Mouse (Mus musculus) MEL (cell line): Measurements from ENCODE around the gene Tubg1. TPM values are rescaled to one million over a fixed set of nuclear protein-coding genes. Genes with fewer than 3 reads are reported as not detected.
"Not testable (repeated sequence)": the region's sequence is repeated elsewhere in the genome, so short reads cannot be mapped to it uniquely, and the experiment has no call there.

Experiments
- DNase-seq: peaks from one replicate; pipeline ENCODE4 v3.0.0; 2011; ENCODE audit warnings: low read depth, low spot score
- H3K27ac ChIP-seq: 2 replicates; pipeline ENCODE4 v1.5.1; 2012; ENCODE audit warnings: low read depth, mild to moderate bottlenecking, control low read depth, low read length, moderate library complexity; ENCODE audit not compliant: control insufficient read depth
- H3K27me3 ChIP-seq, 2 experiments: fragments of 150-350 bp in 1 of 2; sonication (generic) in 1 of 2; 2 replicates each; pipeline ENCODE4 v1.6.1; 2012; ENCODE audit warnings: low read length in 2 of 2, mild to moderate bottlenecking in 2 of 2, improper control_type of control experiment in 1 of 2, moderate library complexity in 1 of 2; ENCODE audit not compliant: insufficient read depth in 2 of 2, control insufficient read depth in 1 of 2
- H3K36me3 ChIP-seq, 2 experiments: 2 replicates each; pipeline ENCODE4 v1.6.1; 2012 to 2014; ENCODE audit warnings: low read length in 2 of 2, improper control_type of control experiment in 1 of 2, inconsistent platforms in 1 of 2, mild to moderate bottlenecking in 1 of 2; ENCODE audit not compliant: insufficient read depth in 2 of 2, control insufficient read depth in 1 of 2
- H3K4me1 ChIP-seq, 2 experiments: fragments of 150-350 bp in 1 of 2; sonication (generic) in 1 of 2; 2 replicates each; pipeline ENCODE4 v1.6.1; 2012; ENCODE audit warnings: low read length in 2 of 2, improper control_type of control experiment in 1 of 2, mild to moderate bottlenecking in 1 of 2; ENCODE audit not compliant: insufficient read depth in 2 of 2, control insufficient read depth in 1 of 2
- H3K4me3 ChIP-seq, 2 experiments: fragments of 150-350 bp in 1 of 2; sonication (generic) in 1 of 2; 2 replicates each; pipeline ENCODE4 v1.5.1; 2012; ENCODE audit warnings: low read depth in 2 of 2, low read length in 2 of 2, mild to moderate bottlenecking in 2 of 2, moderate library complexity in 2 of 2, control low read depth in 1 of 2, improper control_type of control experiment in 1 of 2; ENCODE audit not compliant: control insufficient read depth in 1 of 2, insufficient read depth in 1 of 2
- H3K79me2 ChIP-seq: 2 replicates; pipeline ENCODE4 v1.6.1; 2012; ENCODE audit warnings: mild to moderate bottlenecking, low read length, moderate library complexity; ENCODE audit not compliant: control insufficient read depth, poor library complexity, insufficient read depth
- H3K9ac ChIP-seq: 2 replicates; pipeline ENCODE4 v1.6.1; 2012; ENCODE audit warnings: low read depth, mild to moderate bottlenecking, control low read depth, low read length, moderate library complexity; ENCODE audit not compliant: control insufficient read depth, poor library complexity, severe bottlenecking
- H3K9me3 ChIP-seq: fragments of 150-350 bp; sonication (generic); replicated peaks from 2 replicates; pipeline ENCODE4 v1.6.1; 2012; ENCODE audit warnings: mild to moderate bottlenecking, low read length, improper control_type of control experiment, moderate library complexity; ENCODE audit not compliant: insufficient read depth
- EP300 ChIP-seq, 2 experiments: IDR thresholded peaks; 2 replicates each; pipeline ENCODE4 v1.6.1; 2011; ENCODE audit warnings: improper control_type of control experiment in 2 of 2, low read length in 2 of 2, low read depth in 1 of 2, mild to moderate bottlenecking in 1 of 2
- GATA1 ChIP-seq: IDR thresholded peaks from 2 replicates; pipeline ENCODE4 v1.6.1; 2011; ENCODE audit warnings: low read depth, low read length, improper control_type of control experiment
- JUND ChIP-seq: IDR thresholded peaks from 2 replicates; pipeline ENCODE4 v1.6.1; 2011; ENCODE audit warnings: low read depth, mild to moderate bottlenecking, improper control_type of control experiment, low read length
- MAFK ChIP-seq: IDR thresholded peaks from 2 replicates; pipeline ENCODE4 v1.6.1; 2011; ENCODE audit warnings: low read depth, mild to moderate bottlenecking, low read length, improper control_type of control experiment, borderline replicate concordance
- MAX ChIP-seq: IDR thresholded peaks from 2 replicates; pipeline ENCODE4 v1.6.1; 2011; ENCODE audit warnings: low read length, improper control_type of control experiment
- NELFE ChIP-seq: IDR thresholded peaks from 2 replicates; pipeline ENCODE4 v1.6.1; 2011; ENCODE audit warnings: low read depth, low read length, improper control_type of control experiment
- POLR2AphosphoS2 ChIP-seq: IDR thresholded peaks from 2 replicates; pipeline ENCODE4 v1.6.1; 2011; ENCODE audit warnings: low read length, improper control_type of control experiment
- POLR2AphosphoS5 ChIP-seq: IDR thresholded peaks from 2 replicates; pipeline ENCODE4 v1.6.1; 2012; ENCODE audit warnings: low read depth, borderline replicate concordance, mild to moderate bottlenecking, inconsistent platforms, low read length, moderate library complexity, mixed read lengths
- RCOR1 ChIP-seq: IDR thresholded peaks from 2 replicates; pipeline ENCODE4 v1.6.1; 2012; ENCODE audit warnings: low read depth, mild to moderate bottlenecking, inconsistent platforms, low read length, improper control_type of control experiment
- SMC3 ChIP-seq: IDR thresholded peaks from 2 replicates; pipeline ENCODE4 v1.6.1; 2011; ENCODE audit warnings: low read depth, low read length, improper control_type of control experiment
- TAL1 ChIP-seq: IDR thresholded peaks from 2 replicates; pipeline ENCODE4 v1.6.1; 2012; ENCODE audit warnings: mild to moderate bottlenecking, inconsistent platforms, low read length, moderate library complexity, mixed read lengths
- UBTF ChIP-seq: IDR thresholded peaks from 2 replicates; pipeline ENCODE4 v1.6.1; 2012; ENCODE audit warnings: low read depth, mild to moderate bottlenecking, inconsistent platforms, low read length, improper control_type of control experiment, moderate library complexity, borderline replicate concordance; ENCODE audit not compliant: insufficient read depth
- USF1 ChIP-seq: IDR thresholded peaks from 2 replicates; pipeline ENCODE4 v1.6.1; 2014; ENCODE audit warnings: low read depth, mild to moderate bottlenecking, inconsistent platforms, low read length, improper control_type of control experiment, moderate library complexity
- ZKSCAN1 ChIP-seq: IDR thresholded peaks from 2 replicates; pipeline ENCODE4 v1.6.1; 2012; ENCODE audit warnings: low read depth, mild to moderate bottlenecking, inconsistent platforms, low read length, improper control_type of control experiment, moderate library complexity
- ZNF384 ChIP-seq: IDR thresholded peaks from 2 replicates; pipeline ENCODE4 v1.6.1; 2012; ENCODE audit warnings: low read depth, mild to moderate bottlenecking, inconsistent platforms, low read length, improper control_type of control experiment
- polyA plus RNA-seq, 2 experiments: library from polyadenylated mRNA; stranded (reverse) in 1 of 2; unstranded in 1 of 2; fragments of >175 nt in 1 of 2; fragments of >200 nt in 1 of 2; gene quantifications; 2 replicates each; pipeline versions ENCODE4 v1.2.1 to v1.2.4; 2012; ENCODE audit warnings: low replicate concordance in 2 of 2, low read depth in 1 of 2; ENCODE audit not compliant: insufficient read length in 2 of 2, insufficient read depth in 1 of 2, missing spikeins in 1 of 2
- total RNA-seq: library from RNA; depleted of rRNA; stranded (reverse); fragments of 300-350 nt; gene quantifications from 2 replicates; pipeline ENCODE4 v1.2.3, GENCODE M21; 2012

Tubg1 gene
- total and polyA plus RNA-seq, 3 experiments: 60.0 to 183 (median 125) TPM

DNA sequence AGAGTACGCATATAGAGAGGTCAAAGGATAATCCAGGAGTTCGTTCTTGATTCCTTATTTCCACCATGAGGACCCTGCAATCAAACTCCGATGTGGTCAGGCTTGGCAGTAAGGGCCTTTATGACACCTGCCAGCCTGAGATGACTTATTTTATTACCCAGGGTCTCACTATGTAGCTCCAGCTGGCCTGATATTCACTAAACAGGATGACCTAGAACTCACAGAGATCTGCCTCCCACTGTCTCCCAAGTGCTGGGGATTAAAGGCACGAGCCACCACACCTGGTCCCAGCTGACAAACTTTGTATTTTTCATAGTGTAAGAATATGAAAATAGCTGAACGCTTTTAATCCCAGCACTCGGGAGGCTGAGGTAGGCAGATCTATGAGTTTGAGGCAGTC, 35.4 kb downstream of the Tubg1 start:
- Histone ChIP-seq H3K27ac (no peak overlapping the region), H3K9me3 (no peaks in the 10 kb centered on the region), H3K4me1 (no peaks in the 10 kb centered on the region), H3K27me3 (peaks cover 1 to 3% of the 10 kb centered on the region in 2 experiments; a peak in 2 of 4 replicates), H3K9ac (no peak overlapping the region), H3K36me3 (no peaks in the 10 kb centered on the region), H3K4me3 (no peak overlapping the region), H3K79me2 (no peaks in the 10 kb centered on the region)
- TF ChIP-seq TAL1 (no peak), RCOR1 (no peak), POLR2AphosphoS5 (no peak), EP300 (IDR thresholded peaks at IDR 0.05; ENCODE audit: low read depth in 1 of 2, low read length in 2 of 2) (no peak)
- DNase-seq: no peak

DNA sequence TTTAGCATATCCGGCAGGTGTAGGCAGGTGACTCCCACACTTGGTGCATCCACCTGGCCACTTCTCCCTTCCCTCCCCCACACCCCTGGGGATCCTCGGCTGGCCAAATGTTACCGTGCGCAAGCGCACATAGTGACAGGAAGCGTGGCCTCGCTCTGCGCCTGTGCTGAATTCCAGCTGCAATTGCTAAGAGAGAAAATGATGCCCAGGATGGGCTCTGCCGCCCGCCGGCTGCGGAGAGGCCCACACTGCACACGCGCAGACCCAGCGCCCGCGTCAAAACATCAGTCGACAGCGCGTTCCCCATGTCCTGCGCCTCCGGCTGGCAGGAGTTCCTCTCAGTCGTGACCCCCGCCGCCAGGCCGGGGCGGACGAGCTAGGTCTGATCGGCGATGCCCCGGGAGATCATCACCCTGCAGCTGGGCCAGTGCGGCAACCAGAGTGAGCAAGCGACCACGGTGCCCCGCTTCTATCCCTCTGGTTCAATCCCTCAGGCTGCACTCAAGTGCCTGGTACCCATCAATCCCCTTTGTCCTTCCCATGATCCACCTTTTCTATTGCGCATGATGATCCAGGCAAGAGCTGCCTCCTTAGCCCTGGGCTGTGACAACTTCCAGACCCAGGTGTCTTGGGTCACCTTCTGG, 36.1 kb downstream of the Tubg1 start, which contains the start of gene Tubg2:
Gene Tubg2 (plus strand): TSS at position 180 of the 644 bp plus-strand sequence.
- H3K4me3 ChIP-seq: no peak within 1 kb of the TSS
- no peaks in the 10 kb centered on the region for H3K4me1 ChIP-seq
- DNase-seq: no peak
- no peak for TF ChIP-seq JUND
- TF ChIP-seq UBTF: no peak
- no peak for TF ChIP-seq MAX
- TF ChIP-seq POLR2AphosphoS2: no peak
- no peak for TF ChIP-seq MAFK
- no peak for TF ChIP-seq NELFE
- no peak for TF ChIP-seq SMC3
- TF ChIP-seq ZKSCAN1: no peak
- TF ChIP-seq GATA1: no peak
- TF ChIP-seq ZNF384: no peak
- no peak for TF ChIP-seq USF1
- TF ChIP-seq, all 39 proteins: peak for 0
- Histone ChIP-seq H3K27me3 (peaks cover 1 to 3% of the 10 kb centered on the region in 2 experiments; a peak in 2 of 4 replicates), H3K27ac (no peak within 1 kb of the TSS), H3K36me3 (no peaks in the 10 kb centered on the region), H3K9me3 (no peaks in the 10 kb centered on the region), H3K79me2 (no peaks in the 10 kb centered on the region), H3K9ac (no peak within 1 kb of the TSS)

DNA sequence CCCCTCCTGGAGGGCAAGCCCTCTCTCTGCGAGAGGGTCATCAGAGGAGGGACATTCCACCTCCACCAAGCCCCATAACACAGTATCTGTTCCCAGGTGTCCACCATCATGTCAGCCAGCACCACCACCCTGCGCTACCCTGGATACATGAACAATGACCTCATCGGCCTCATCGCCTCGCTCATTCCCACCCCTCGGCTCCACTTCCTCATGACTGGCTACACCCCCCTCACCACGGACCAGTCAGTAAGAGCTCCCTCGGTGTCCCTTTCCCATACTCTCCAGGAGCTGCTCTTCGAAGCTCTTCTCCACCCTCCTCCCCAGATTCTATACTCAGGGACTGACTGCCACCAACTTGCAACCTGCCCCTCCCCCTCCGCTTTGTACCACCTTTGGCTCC, 40.4 kb downstream of the Tubg1 start:
- not testable (repeated sequence) for H3K9ac ChIP-seq, H3K27me3 ChIP-seq, H3K36me3 ChIP-seq, H3K27ac ChIP-seq, H3K9me3 ChIP-seq, H3K79me2 ChIP-seq, DNase-seq, H3K4me1 ChIP-seq, H3K4me3 ChIP-seq

DNA sequence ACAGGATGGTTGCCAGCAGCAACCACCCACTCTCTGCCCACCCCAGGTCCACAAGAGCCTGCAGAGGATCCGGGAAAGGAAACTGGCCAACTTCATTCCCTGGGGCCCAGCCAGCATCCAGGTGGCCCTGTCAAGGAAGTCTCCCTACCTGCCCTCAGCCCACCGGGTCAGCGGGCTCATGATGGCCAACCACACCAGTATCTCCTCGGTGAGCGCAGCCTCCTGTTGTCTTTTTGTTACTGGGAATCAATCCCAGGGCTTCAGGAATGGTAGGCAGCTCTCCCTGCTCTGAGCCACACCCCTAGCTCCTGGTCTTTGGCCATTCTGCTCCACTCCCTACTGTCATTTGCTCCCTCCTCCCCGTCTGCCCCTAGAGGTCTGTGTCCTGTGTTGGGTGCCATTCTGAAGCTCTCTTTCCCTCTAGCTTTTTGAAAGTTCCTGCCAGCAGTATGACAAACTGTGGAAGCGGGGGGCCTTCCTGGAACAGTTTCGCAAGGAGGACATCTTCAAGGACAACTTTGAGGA, 41.3 kb downstream of the Tubg1 start:
- not testable (repeated sequence) for DNase-seq, H3K9ac ChIP-seq, H3K27ac ChIP-seq, H3K79me2 ChIP-seq, H3K27me3 ChIP-seq, H3K4me3 ChIP-seq, H3K4me1 ChIP-seq, H3K9me3 ChIP-seq, H3K36me3 ChIP-seq
